Mouse (Mus musculus) erythroblast, embryonic 14.5 days (primary cell): Measurements from ENCODE around the gene Olfr70.

ENCODE experiments used
- GATA1 ChIP-seq: IDR thresholded peaks from 2 replicates; pipeline ENCODE4 v1.6.1; 2012; ENCODE audit warnings: low read length, inconsistent platforms, mixed read lengths
- TAL1 ChIP-seq: IDR thresholded peaks from 3 replicates; pipeline ENCODE4 v1.6.1; 2012; ENCODE audit warnings: low read length, inconsistent platforms, mixed read lengths

- TF ChIP-seq TAL1 (no peak), GATA1 (no peak)
Observed at GRCm38 (mm10) chr4:43703851-43704250, 3.2 kb upstream of the Olfr70 start.
